In the genomic region with DNA sequence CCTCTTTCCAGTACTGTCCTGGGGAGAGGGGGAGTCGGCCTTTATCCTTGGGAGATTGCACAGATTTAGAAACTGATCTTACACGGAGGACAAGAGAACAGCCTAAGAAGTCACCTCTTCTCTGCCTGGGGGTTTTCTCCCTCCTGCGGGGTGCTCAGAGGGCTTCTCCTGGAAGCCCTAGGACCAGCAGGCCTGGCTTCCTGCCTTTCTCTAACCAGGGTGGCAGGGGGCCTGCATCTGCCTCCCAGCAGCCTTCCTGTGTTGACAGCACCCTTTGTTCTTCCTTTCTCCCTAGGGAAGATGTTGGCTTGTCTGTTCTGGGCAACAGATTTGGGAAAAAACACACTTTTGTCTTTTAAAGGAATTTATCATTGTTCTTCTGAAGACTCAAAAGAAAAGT, we compare ENCODE assay signal across 12 mouse cellular contexts.
DNase-seq lines count a peak whose midpoint lies in the region; ATAC-seq lines count a peak whose summit lies in the region.
"Had no signal": no experiment of that assay in that cellular context is flagged by ENCODE, and none has a peak within 500 bp of the region (broad histone marks: within the 10 kb centered on the region; RNA-seq: fewer than 3 reads in every experiment).

No protein-coding gene starts in this region.

- no peak for ATAC-seq in kidney, embryonic 14.5 days (ENCODE audit: low FRiP score, low TSS enrichment)
- no peak for ATAC-seq in kidney, embryonic 15.5 days (replicated peaks; ENCODE audit: low FRiP score)
- ATAC-seq: liver, embryonic 12.5 days had no signal

- H3K9me3 ChIP-seq in kidney, embryonic 14.5 days (ENCODE audit: control insufficient read depth, low read length): no peaks in the 10 kb centered on the region
- H3K9me3 ChIP-seq in embryonic facial prominence, embryonic 10.5 days: no peaks in the 10 kb centered on the region
- H3K9me3 ChIP-seq in kidney, embryonic 15.5 days (replicated peaks): no peaks in the 10 kb centered on the region
- H3K9me3 ChIP-seq: embryonic facial prominence, embryonic 15.5 days; liver, embryonic 12.5 days; stomach, embryonic 15.5 days had no signal

- H3K9ac ChIP-seq in kidney, embryonic 14.5 days (ENCODE audit: low read depth, low read length): no peak overlapping the region
- no peak overlapping the region for H3K9ac ChIP-seq in kidney, embryonic 15.5 days
- H3K9ac ChIP-seq: embryonic facial prominence, embryonic 15.5 days; liver, embryonic 12.5 days; stomach, embryonic 15.5 days had no signal

- H3K27ac ChIP-seq in kidney, embryonic 14.5 days (ENCODE audit: low read depth, low read length): no peak overlapping the region
- peak overlapping the region; percentile 67 for H3K27ac ChIP-seq in embryonic facial prominence, embryonic 10.5 days (replicated peaks)
- H3K27ac ChIP-seq in kidney, embryonic 15.5 days: 0 out of 2 replicates have a peak overlapping the region, but pooled peaks have one; percentile 11
- H3K27ac ChIP-seq: embryonic facial prominence, embryonic 15.5 days; liver, embryonic 12.5 days; stomach, embryonic 15.5 days had no signal

- H3K4me1 ChIP-seq in kidney, embryonic 14.5 days (ENCODE audit: control insufficient read depth, insufficient read depth, low read length): 0 out of 2 replicates have a peak, but pooled peaks cover 5% of the 10 kb centered on the region
- H3K4me1 ChIP-seq in embryonic facial prominence, embryonic 10.5 days: peaks cover 4% of the 10 kb centered on the region
- H3K4me1 ChIP-seq in kidney, embryonic 15.5 days: 0 out of 2 replicates have a peak, but pooled peaks cover 3% of the 10 kb centered on the region
- H3K4me1 ChIP-seq: liver, embryonic 12.5 days; stomach, embryonic 15.5 days had no signal

- H3K36me3 ChIP-seq in kidney, embryonic 14.5 days (ENCODE audit: control insufficient read depth, insufficient read depth, low read length): no peaks in the 10 kb centered on the region
- no peaks in the 10 kb centered on the region for H3K36me3 ChIP-seq in embryonic facial prominence, embryonic 10.5 days (replicated peaks)
- no peaks in the 10 kb centered on the region for H3K36me3 ChIP-seq in kidney, embryonic 15.5 days
- H3K36me3 ChIP-seq: embryonic facial prominence, embryonic 15.5 days; liver, embryonic 12.5 days; stomach, embryonic 15.5 days had no signal

- DNase-seq in adrenal gland, adult (ENCODE audit: inconsistent age in 2 of 2, low spot score in 1 of 2): peak; percentile 49 to 63
- DNase-seq in adrenal gland, postnatal 4 days (ENCODE audit: low spot score in 2 of 2): no peak
- peak; percentile 50 for DNase-seq in kidney, adult 11 months
- DNase-seq in embryonic facial prominence, embryonic 10.5 days (ENCODE audit: low spot score): no peak
- no peak for DNase-seq in urinary bladder, adult 2 months (ENCODE audit: low spot score)
- DNase-seq in right cerebral cortex, postnatal 14 days: no peak
- DNase-seq: layer of hippocampus, adult 9-11 months had no signal

- H3K27me3 ChIP-seq in kidney, embryonic 14.5 days (ENCODE audit: control insufficient read depth, insufficient read depth, low read length): no peaks in the 10 kb centered on the region
- no peaks in the 10 kb centered on the region for H3K27me3 ChIP-seq in embryonic facial prominence, embryonic 10.5 days (replicated peaks; ENCODE audit: low read depth, poor library complexity, severe bottlenecking)
- no peaks in the 10 kb centered on the region for H3K27me3 ChIP-seq in kidney, embryonic 15.5 days
- H3K27me3 ChIP-seq: embryonic facial prominence, embryonic 15.5 days; liver, embryonic 12.5 days; stomach, embryonic 15.5 days had no signal

- H3K4me2 ChIP-seq in kidney, embryonic 14.5 days (replicated peaks; ENCODE audit: low read depth, low read length): no peak overlapping the region
- H3K4me2 ChIP-seq in kidney, embryonic 15.5 days: no peak overlapping the region
- H3K4me2 ChIP-seq: embryonic facial prominence, embryonic 15.5 days; liver, embryonic 12.5 days; stomach, embryonic 15.5 days had no signal

- H3K4me3 ChIP-seq in kidney, embryonic 14.5 days (ENCODE audit: low read length): no peak overlapping the region
- H3K4me3 ChIP-seq in embryonic facial prominence, embryonic 10.5 days: no peak overlapping the region
- H3K4me3 ChIP-seq in kidney, embryonic 15.5 days (replicated peaks): no peak overlapping the region
- H3K4me3 ChIP-seq: embryonic facial prominence, embryonic 15.5 days; liver, embryonic 12.5 days; stomach, embryonic 15.5 days had no signal

- 24% methylated on average over 3 of the region's 3 CpGs for WGBS in kidney, embryonic 14.5 days
- WGBS in embryonic facial prominence, embryonic 10.5 days: 23% methylated on average over 3 of the region's 3 CpGs
- WGBS in kidney, embryonic 15.5 days: 13% methylated on average over 3 of the region's 3 CpGs

Comparison
In these comparisons a context has a peak if more than half of its experiments do, and no peak if none do; other contexts are left out.
1. DNase-seq: peak in adrenal gland, adult (2 of 2) and kidney, adult 11 months (single experiment); none in adrenal gland, postnatal 4 days (0 of 2), embryonic facial prominence, embryonic 10.5 days (single experiment), urinary bladder, adult 2 months (single experiment) and right cerebral cortex, postnatal 14 days (single experiment).